Mouse (Mus musculus): ENCODE results near the gene Mt2. TPM values are rescaled to one million over a fixed set of nuclear protein-coding genes. Genes with fewer than 3 reads are reported as not detected.

The Mt2 gene
- polyA plus RNA-seq, 1 experiment: 523 TPM

DNA sequence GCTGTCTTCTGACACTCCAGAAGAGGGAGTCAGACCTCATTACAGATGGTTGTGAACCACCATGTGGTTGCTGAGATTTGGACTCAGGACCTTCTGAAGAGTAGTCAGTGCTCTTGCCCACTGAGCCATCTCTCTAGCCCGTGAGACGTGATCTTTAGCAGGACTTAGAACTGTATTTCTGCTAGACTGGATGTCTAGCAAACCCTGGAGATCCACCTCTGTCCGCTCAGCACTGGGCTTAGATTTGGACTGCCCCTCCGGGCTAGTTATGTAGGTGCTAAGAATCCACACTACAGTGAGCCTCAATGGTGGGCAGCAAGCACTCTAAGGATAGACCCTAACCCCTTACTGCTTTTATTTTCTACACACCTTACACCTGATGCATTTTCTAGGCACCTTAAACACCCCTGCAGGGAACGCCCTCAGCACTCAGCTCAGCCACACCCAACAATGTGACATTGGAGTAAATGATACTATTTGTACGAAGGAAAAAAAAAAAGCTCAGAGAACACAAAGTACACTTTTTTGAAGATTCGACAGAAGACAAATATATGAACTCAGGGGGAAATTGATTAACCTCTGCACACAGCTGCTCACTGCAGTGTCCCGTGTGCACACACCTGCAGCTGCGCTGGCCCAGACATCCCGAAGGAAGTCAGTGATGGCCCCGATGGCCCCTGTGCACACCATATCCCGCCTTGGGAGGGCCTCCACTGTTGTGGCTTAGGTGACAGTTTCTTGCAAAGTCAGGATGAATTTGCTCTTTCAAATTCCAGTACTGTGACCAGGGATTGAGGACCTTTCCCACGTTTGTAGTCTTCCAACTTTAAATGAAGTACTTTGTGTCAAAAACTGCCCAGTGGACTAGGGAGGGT lies 9.8 kb downstream of the Mt2 start:
- TF ChIP-seq FLI1 (IDR thresholded peaks at IDR 0.05; ENCODE audit: low read length) (no peak), GATA1 (IDR thresholded peaks at IDR 0.05; ENCODE audit: borderline replicate concordance, low read length) (no peak)
- Histone ChIP-seq H3K4me3 (replicated peaks) (peak overlapping the region; percentile 91), H3K4me1 (peaks cover 77% of the 10 kb centered on the region)

DNA sequence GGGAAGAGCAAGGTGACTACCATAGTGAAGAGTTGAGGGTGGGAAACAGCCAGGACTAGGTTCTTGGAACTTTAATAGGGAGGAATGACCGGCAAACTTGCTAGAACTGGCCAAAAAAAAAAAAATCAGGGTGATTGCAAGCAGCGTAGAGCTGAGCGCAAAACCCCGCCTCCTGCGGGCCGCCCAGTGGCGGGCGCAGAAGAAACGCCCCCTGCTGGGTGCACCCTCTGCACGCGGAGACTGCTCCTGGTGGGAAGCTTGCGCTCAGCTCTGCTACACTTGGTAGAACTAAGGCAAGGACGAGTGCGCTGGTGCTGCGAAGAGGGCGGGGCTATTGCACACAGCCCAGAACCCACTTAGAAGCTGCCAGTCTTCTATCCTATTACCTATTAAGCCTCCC lies 10.7 kb downstream of the Mt2 start:
- peaks cover 7% of the 10 kb centered on the region for H3K36me3 ChIP-seq (replicated peaks; ENCODE audit: low read length)
- TF ChIP-seq GATA1 (IDR thresholded peaks at IDR 0.05; ENCODE audit: borderline replicate concordance, low read length) (no peak), FLI1 (IDR thresholded peaks at IDR 0.05; ENCODE audit: low read length) (no peak)
- H3K4me3 ChIP-seq (replicated peaks): peak overlapping the region; percentile 91
- H3K27me3 ChIP-seq (replicated peaks): peaks cover 28% of the 10 kb centered on the region
- peaks cover 76% of the 10 kb centered on the region for H3K4me1 ChIP-seq
- H3K9me3 ChIP-seq: no peaks in the 10 kb centered on the region

More for the DNA sequence above, 9.8 kb downstream of the Mt2 start:
- Histone ChIP-seq H3K9me3 (no peaks in the 10 kb centered on the region), H3K27me3 (replicated peaks) (peaks cover 23% of the 10 kb centered on the region), H3K36me3 (replicated peaks; ENCODE audit: low read length) (peaks cover 7% of the 10 kb centered on the region)

DNA sequence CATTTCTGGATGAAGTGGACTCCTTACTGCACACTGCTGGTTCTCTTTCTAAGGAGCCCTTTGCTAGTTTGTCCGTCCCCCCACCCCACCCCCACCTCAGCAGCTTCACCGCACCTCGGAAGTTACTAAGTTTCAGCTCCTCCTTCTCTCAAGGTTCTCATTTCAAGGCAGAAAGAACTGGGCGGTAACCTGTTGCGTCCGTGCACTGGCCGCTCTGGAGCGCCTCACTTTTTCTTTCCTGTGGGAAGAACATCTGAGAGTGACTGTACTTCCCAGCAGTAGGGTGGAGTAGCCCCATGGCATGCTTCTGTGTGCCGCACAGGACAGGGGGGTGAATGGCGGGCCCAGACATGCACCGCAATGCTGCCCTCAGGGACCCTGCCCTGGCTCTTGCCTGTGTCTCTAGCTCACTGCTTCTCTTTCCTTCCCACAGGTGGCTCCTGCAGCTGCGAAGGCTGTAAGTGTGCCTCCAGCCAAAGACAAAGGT lies 11.9 kb downstream of the Mt2 start:
- H3K27me3 ChIP-seq (replicated peaks): peaks cover 30% of the 10 kb centered on the region
- H3K36me3 ChIP-seq (replicated peaks; ENCODE audit: low read length): peaks cover 7% of the 10 kb centered on the region
- H3K4me3 ChIP-seq (replicated peaks): no peak overlapping the region
- no peak for TF ChIP-seq FLI1 (IDR thresholded peaks at IDR 0.05; ENCODE audit: low read length)
- TF ChIP-seq GATA1 (IDR thresholded peaks at IDR 0.05; ENCODE audit: borderline replicate concordance, low read length): no peak
- no peaks in the 10 kb centered on the region for H3K9me3 ChIP-seq
- peaks cover 71% of the 10 kb centered on the region for H3K4me1 ChIP-seq

DNA sequence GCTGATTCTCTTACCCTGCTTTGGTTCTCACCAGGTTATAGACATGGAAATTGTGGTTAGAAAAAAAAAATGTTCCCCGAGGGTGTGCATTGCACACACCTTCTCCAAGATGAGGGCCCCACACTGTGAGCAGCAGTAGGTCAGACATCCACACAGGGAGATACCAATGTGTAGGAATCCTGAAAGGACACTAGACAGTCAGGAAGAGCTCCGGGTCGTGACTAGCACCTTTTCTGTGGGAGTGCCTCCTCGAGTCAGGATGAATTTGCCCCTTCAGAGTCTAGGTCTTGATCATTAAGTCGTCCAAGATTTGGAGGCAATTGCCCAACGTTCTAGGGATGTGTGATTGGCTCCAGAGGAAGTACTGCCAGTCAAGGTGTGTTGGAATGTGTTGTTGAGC lies 13.3 kb downstream of the Mt2 start:
- Histone ChIP-seq H3K27me3 (replicated peaks) (peaks cover 33% of the 10 kb centered on the region), H3K9me3 (no peaks in the 10 kb centered on the region), H3K36me3 (replicated peaks; ENCODE audit: low read length) (no peaks in the 10 kb centered on the region), H3K4me1 (peaks cover 71% of the 10 kb centered on the region), H3K4me3 (replicated peaks) (no peak overlapping the region)
- TF ChIP-seq GATA1 (IDR thresholded peaks at IDR 0.05; ENCODE audit: borderline replicate concordance, low read length) (no peak), FLI1 (IDR thresholded peaks at IDR 0.05; ENCODE audit: low read length) (no peak)

DNA sequence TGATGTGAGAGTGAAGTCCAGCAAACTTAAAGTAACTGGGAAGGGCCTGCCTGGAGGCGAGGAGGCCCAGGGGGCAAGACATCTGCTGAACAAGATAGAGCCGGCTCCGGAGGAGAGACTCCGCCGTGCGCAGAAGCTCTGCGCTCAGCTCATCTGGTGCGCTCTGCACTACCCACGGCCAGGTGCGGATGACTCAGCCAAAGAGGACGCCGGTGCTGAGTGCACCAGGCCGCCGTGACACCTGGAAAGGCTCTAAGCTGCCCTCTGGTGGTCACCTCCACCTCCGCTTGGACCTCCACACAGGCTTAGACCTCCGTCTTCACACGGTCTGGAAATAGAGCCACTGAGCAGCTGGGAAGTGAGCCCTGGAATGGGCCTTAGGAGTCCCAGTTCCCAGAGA lies 14.1 kb downstream of the Mt2 start:
- H3K4me1 ChIP-seq: peaks cover 77% of the 10 kb centered on the region
- H3K4me3 ChIP-seq (replicated peaks): peak overlapping the region; percentile 74
- H3K36me3 ChIP-seq (replicated peaks; ENCODE audit: low read length): no peaks in the 10 kb centered on the region
- TF ChIP-seq GATA1 (IDR thresholded peaks at IDR 0.05; ENCODE audit: borderline replicate concordance, low read length) (no peak), FLI1 (IDR thresholded peaks at IDR 0.05; ENCODE audit: low read length) (no peak)
- peaks cover 33% of the 10 kb centered on the region for H3K27me3 ChIP-seq (replicated peaks)
- no peaks in the 10 kb centered on the region for H3K9me3 ChIP-seq

DNA sequence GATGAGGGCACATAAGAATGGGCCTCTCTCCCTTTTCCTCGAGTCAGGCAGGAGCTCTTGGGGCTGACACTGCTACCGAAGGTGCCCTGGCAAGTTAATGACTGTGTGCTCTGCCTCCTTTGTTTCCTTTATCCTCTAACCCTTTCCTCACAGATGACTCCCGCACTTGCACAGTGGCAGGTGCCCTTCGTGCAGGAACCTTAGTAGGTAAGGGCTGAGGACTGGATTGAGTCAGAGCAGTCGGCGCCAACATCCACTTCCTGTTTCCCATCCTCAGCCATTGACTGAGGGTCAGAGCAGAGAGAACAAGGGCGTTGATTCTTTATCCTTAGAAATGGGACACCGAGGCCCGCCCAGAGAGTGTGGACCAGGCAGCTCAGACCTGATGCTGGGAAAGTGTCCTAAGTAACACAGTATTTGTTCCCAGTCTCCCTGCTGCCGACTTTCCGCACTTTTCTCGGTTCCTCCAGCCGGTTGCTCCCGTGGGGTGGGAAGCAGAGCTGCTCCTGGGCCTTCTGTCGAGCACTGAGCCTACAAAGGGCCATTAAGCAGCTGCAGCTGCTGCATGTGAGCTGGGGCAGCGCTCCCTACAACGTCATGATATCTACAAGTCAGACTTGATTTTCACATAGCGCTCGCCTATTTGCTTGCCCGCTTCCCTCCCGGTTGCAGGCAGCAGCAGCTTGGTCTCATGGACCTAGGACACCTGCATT lies 15.0 kb downstream of the Mt2 start:
- H3K4me3 ChIP-seq (replicated peaks): peak overlapping the region; percentile 54
- no peaks in the 10 kb centered on the region for H3K9me3 ChIP-seq
- no peaks in the 10 kb centered on the region for H3K36me3 ChIP-seq (replicated peaks; ENCODE audit: low read length)
- peaks cover 73% of the 10 kb centered on the region for H3K4me1 ChIP-seq
- peaks cover 33% of the 10 kb centered on the region for H3K27me3 ChIP-seq (replicated peaks)
- TF ChIP-seq GATA1 (IDR thresholded peaks at IDR 0.05; ENCODE audit: borderline replicate concordance, low read length) (no peak), FLI1 (IDR thresholded peaks at IDR 0.05; ENCODE audit: low read length) (no peak)

DNA sequence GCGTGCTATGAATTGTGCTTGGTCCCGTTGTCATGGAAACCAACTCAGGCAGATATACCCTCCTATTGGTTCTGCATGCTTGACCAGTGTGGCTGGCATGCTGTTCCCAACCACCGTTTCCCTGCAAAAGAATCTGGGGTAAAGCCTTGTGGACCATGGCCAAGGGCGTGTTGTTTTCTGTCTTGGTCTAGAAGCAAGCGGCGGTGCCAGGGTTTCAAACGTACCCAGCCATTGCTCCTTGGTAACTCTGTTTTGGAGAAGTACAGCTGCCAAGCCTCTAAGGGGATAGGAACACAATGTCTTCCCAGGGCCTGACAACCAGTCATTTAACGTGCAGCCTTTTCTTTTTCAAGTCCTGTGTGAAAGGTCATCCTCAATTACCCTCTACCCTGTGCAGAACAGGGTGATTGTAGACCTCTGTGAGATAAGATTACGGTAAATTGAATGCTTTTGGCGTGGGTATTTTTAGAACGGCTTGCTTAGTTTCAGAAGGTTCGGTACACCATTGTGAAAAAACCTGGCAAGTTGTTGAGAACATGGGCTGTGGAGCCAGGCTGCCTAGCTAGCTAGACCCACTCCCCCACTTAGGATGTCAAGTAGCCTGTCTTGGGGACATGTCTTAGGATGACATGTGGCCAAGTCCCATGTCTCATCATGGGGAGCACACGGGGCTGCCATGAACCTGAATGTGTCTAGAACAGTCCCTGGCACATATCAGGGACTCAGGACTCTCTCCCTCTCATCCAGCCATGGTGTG lies 17.0 kb downstream of the Mt2 start:
- H3K4me3 ChIP-seq (replicated peaks): peak overlapping the region; percentile 14
- H3K36me3 ChIP-seq (replicated peaks; ENCODE audit: low read length): no peaks in the 10 kb centered on the region
- H3K9me3 ChIP-seq: no peaks in the 10 kb centered on the region
- TF ChIP-seq FLI1 (IDR thresholded peaks at IDR 0.05; ENCODE audit: low read length): no peak
- no peak for TF ChIP-seq GATA1 (IDR thresholded peaks at IDR 0.05; ENCODE audit: borderline replicate concordance, low read length)
- H3K27me3 ChIP-seq (replicated peaks): peaks cover 34% of the 10 kb centered on the region
- peaks cover 53% of the 10 kb centered on the region for H3K4me1 ChIP-seq

DNA sequence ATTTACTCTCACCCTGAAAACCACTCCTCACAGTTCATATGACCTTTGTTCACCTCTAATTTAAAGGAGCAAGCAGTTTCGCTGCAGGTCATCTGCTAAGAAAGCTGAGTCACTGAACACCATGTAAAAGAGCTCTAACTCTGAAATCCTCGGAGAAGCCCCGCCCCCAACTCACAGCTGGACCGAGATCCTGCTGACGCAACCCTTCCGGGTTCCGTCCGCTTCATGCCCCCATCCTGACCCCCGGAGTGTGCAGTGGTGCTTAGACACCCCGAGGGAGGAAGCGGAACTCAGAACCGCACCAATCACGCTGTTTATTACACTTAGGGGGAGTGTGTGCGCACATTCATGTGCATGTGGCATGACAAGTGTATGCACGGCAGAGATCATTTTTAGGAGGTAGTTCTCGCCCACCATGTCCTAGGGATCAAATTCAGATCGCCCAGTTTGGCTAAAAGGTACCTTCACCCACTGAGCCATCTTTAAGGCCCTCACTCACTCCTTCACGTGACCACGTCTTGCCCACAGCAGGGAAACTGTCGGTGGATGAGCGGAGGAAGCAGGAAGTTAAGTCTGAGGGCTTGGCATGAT lies 18.7 kb downstream of the Mt2 start:
- TF ChIP-seq GATA1 (IDR thresholded peaks at IDR 0.05; ENCODE audit: borderline replicate concordance, low read length) (no peak), FLI1 (IDR thresholded peaks at IDR 0.05; ENCODE audit: low read length) (no peak)
- Histone ChIP-seq H3K4me1 (peaks cover 45% of the 10 kb centered on the region), H3K27me3 (replicated peaks) (peaks cover 27% of the 10 kb centered on the region), H3K36me3 (replicated peaks; ENCODE audit: low read length) (no peaks in the 10 kb centered on the region), H3K4me3 (replicated peaks) (peak overlapping the region; percentile 89), H3K9me3 (no peaks in the 10 kb centered on the region)

DNA sequence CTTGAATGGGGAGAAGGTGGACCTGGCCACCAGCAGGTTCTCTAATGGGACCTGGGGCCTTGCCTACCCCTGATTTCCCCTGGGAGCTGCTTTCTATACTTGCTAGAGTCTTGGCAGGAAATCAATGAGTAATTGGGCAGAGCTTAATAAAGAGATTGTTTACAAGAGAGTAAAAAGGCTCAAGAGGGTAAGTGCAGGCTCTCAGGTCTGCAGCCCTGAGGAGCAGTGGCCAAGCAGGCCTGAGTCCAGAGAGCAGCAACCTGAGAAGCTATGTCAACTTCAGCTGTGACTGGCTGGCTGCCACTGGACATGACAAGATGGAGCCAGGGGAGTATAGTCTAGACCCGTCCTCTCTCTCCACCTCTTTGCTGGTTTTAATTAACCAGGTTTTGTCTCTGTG lies 20.5 kb downstream of the Mt2 start:
- TF ChIP-seq GATA1 (IDR thresholded peaks at IDR 0.05; ENCODE audit: borderline replicate concordance, low read length) (no peak), FLI1 (IDR thresholded peaks at IDR 0.05; ENCODE audit: low read length) (no peak)
- H3K4me1 ChIP-seq: peaks cover 28% of the 10 kb centered on the region
- no peak overlapping the region for H3K4me3 ChIP-seq (replicated peaks)
- H3K27me3 ChIP-seq (replicated peaks): peaks cover 15% of the 10 kb centered on the region
- H3K36me3 ChIP-seq (replicated peaks; ENCODE audit: low read length): no peaks in the 10 kb centered on the region
- H3K9me3 ChIP-seq: no peaks in the 10 kb centered on the region

All from megakaryocyte, embryonic 14.5 days (primary cell).